Mouse (Mus musculus): ENCODE measurements at regions not wholly inside any gene's neighbourhood (a gene's known extent, or its start where the extent isn't known, plus 50 kb on each side); places are given as distances from the start of the nearest gene placed in this dataset.

GRCm38 (mm10) chr11:12757677-12758076, 292.9 kb upstream of the Cobl start:
- no peak for TF ChIP-seq CTCF (conservative IDR thresholded peaks at IDR 0.05)
- Histone ChIP-seq H3K4me3 (no peak overlapping the region), H3K27ac (no peak overlapping the region)
- peak in 1 of 2 experiments; percentile 3 for DNase-seq (ENCODE audit: low spot score in 2 of 2)

- H3K27ac ChIP-seq, result no peak overlapping the region
- no peak for TF ChIP-seq CTCF (conservative IDR thresholded peaks at IDR 0.05)
- no peak for DNase-seq (ENCODE audit: low spot score in 2 of 2)
These were observed 285.3 kb upstream of the Cobl start for GRCm38 (mm10) chr11:12750016-12750415.

GRCm38 (mm10) chr11:12749245-12749644, 284.5 kb upstream of the Cobl start:
- no peak overlapping the region for H3K27ac ChIP-seq
- no peak for DNase-seq (ENCODE audit: low spot score in 2 of 2)
- no peak for TF ChIP-seq CTCF (conservative IDR thresholded peaks at IDR 0.05)
- H3K4me3 ChIP-seq, result no peak overlapping the region

More at GRCm38 (mm10) chr11:12750016-12750415, 285.3 kb upstream of the Cobl start:
- H3K4me3 ChIP-seq, result no peak overlapping the region

- TF ChIP-seq CTCF (conservative IDR thresholded peaks at IDR 0.05), result no peak
- Histone ChIP-seq H3K27ac (peak overlapping the region; percentile 86), H3K4me3 (no peak overlapping the region)
- DNase-seq (ENCODE audit: low spot score in 2 of 2), result peak; percentile 64 to 67
These were observed 277.4 kb upstream of the Cobl start for GRCm38 (mm10) chr11:12742159-12742523.

- DNase-seq (ENCODE audit: low spot score in 2 of 2), result peak; percentile 44 to 48
- no peak overlapping the region for H3K4me3 ChIP-seq
- TF ChIP-seq CTCF (conservative IDR thresholded peaks at IDR 0.05), result no peak
- H3K27ac ChIP-seq, result peak overlapping the region; percentile 86
These were observed 276.8 kb upstream of the Cobl start for GRCm38 (mm10) chr11:12741418-12742158.

- Histone ChIP-seq H3K4me3 (no peak overlapping the region), H3K27ac (no peak overlapping the region)
- no peak for TF ChIP-seq CTCF (conservative IDR thresholded peaks at IDR 0.05)
- DNase-seq (ENCODE audit: low spot score in 2 of 2), result no peak
These were observed 269.5 kb upstream of the Cobl start for GRCm38 (mm10) chr11:12734274-12734673.

- no peak for DNase-seq (ENCODE audit: low spot score in 2 of 2)
- Histone ChIP-seq H3K27ac (no peak overlapping the region), H3K4me3 (no peak overlapping the region)
- no peak for TF ChIP-seq CTCF (conservative IDR thresholded peaks at IDR 0.05)
These were observed 262.5 kb upstream of the Cobl start for GRCm38 (mm10) chr11:12727293-12727692.

- Histone ChIP-seq H3K27ac (no peak overlapping the region), H3K4me3 (no peak overlapping the region)
- no peak for DNase-seq (ENCODE audit: low spot score in 2 of 2)
- no peak for TF ChIP-seq CTCF (conservative IDR thresholded peaks at IDR 0.05)
These were observed 261.7 kb upstream of the Cobl start for GRCm38 (mm10) chr11:12726492-12726891.

- TF ChIP-seq CTCF (conservative IDR thresholded peaks at IDR 0.05), result no peak
- Histone ChIP-seq H3K27ac (no peak overlapping the region), H3K4me3 (no peak overlapping the region)
- DNase-seq (ENCODE audit: low spot score in 2 of 2), result no peak
These were observed 257.6 kb upstream of the Cobl start for GRCm38 (mm10) chr11:12722320-12722719.

- no peak overlapping the region for H3K4me3 ChIP-seq
- no peak for TF ChIP-seq CTCF (conservative IDR thresholded peaks at IDR 0.05)
- H3K27ac ChIP-seq, result no peak overlapping the region
These were observed 255.4 kb upstream of the Cobl start for GRCm38 (mm10) chr11:12720169-12720568.

GRCm38 (mm10) chr11:12696321-12696720, 231.6 kb upstream of the Cobl start:
- Histone ChIP-seq H3K4me3 (no peak overlapping the region), H3K27ac (no peak overlapping the region)
- no peak for DNase-seq (ENCODE audit: low spot score in 2 of 2)
- no peak for TF ChIP-seq CTCF (conservative IDR thresholded peaks at IDR 0.05)

More at GRCm38 (mm10) chr11:12720169-12720568, 255.4 kb upstream of the Cobl start:
- no peak for DNase-seq (ENCODE audit: low spot score in 2 of 2)

GRCm38 (mm10) chr11:12692836-12693235, 228.1 kb upstream of the Cobl start:
- Histone ChIP-seq H3K27ac (no peak overlapping the region), H3K4me3 (no peak overlapping the region)
- DNase-seq (ENCODE audit: low spot score in 2 of 2), result no peak
- no peak for TF ChIP-seq CTCF (conservative IDR thresholded peaks at IDR 0.05)

- no peak overlapping the region for H3K27ac ChIP-seq
- DNase-seq (ENCODE audit: low spot score in 2 of 2), result no peak
- no peak overlapping the region for H3K4me3 ChIP-seq
- no peak for TF ChIP-seq CTCF (conservative IDR thresholded peaks at IDR 0.05)
These were observed 222.0 kb upstream of the Cobl start for GRCm38 (mm10) chr11:12686717-12687116.

GRCm38 (mm10) chr11:12661824-12662443, 197.2 kb upstream of the Cobl start:
- DNase-seq (ENCODE audit: low spot score in 2 of 2), result no peak
- no peak for TF ChIP-seq CTCF (conservative IDR thresholded peaks at IDR 0.05)
- no peak overlapping the region for H3K27ac ChIP-seq
- H3K4me3 ChIP-seq, result no peak overlapping the region
